Mouse (Mus musculus): ENCODE data around the gene Myt1l. TPM values are rescaled to one million over a fixed set of nuclear protein-coding genes. Genes with fewer than 3 reads are reported as not detected.

Gene Myt1l
- polyA plus RNA-seq, 1 experiment from 2014 or later, result 1.2 TPM

DNA sequence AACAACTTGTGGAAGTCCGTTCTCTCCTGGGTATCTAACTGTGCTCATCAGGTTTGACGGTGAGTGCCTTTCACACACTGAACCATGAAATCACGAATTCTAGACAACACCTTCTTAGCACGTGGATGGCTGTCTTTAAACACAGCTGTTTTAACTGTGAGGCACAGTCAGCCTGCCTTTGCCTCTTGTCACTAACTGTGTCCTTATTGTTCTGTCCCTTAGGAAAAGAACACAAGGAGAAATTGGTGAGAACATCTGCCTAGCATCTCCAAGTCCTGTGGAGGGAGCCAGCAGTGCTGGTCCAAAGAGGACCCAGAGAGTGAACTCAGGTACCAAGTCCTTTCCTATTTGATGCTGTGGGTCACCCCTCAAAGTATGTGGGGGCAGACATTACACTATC, 115.9 kb downstream of the Myt1l start:
- ATAC-seq, result no peak
- 85% methylated on average over 4 of the region's 4 CpGs for WGBS
- H3K27me3 ChIP-seq (replicated peaks; ENCODE audit: control insufficient read depth, insufficient read depth, low read length), result no peaks in the 10 kb centered on the region
- H3K27ac ChIP-seq (ENCODE audit: low read depth, low read length), result no peak overlapping the region
- H3K9me3 ChIP-seq (ENCODE audit: control insufficient read depth), result no peaks in the 10 kb centered on the region
- no peak overlapping the region for H3K4me3 ChIP-seq (ENCODE audit: low read depth, low read length)
- no peak for TF ChIP-seq CTCF (IDR thresholded peaks at IDR 0.05; ENCODE audit: low read depth)
- no peaks in the 10 kb centered on the region for H3K36me3 ChIP-seq (ENCODE audit: control insufficient read depth, insufficient read depth)
- no peak overlapping the region for H3K9ac ChIP-seq (ENCODE audit: low read depth, low read length)
- no peak overlapping the region for H3K4me2 ChIP-seq (replicated peaks; ENCODE audit: low read depth)
- H3K4me1 ChIP-seq (replicated peaks; ENCODE audit: control insufficient read depth, insufficient read depth, low read length), result no peaks in the 10 kb centered on the region

DNA sequence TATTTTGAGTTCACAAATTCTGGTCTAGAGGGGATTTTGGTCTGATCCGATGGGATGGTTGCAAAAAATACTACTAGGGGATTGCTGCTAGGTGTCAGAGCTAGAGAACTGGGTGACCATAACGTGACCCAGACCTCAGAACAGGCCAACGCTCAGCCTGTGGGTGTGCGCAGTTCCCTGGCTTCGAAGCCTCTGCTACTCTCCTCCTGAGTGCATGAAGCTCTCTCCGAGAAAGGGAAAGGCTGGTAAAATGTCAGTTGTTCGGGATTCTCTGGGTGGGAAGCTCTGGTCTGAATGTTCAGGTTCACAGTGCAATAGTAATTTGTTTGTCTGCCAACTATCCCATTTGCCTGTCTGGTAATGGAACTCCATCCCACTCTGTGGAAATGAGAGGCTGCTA, 116.5 kb downstream of the Myt1l start:
- H3K4me3 ChIP-seq (ENCODE audit: low read depth, low read length), result no peak overlapping the region
- H3K27me3 ChIP-seq (replicated peaks; ENCODE audit: control insufficient read depth, insufficient read depth, low read length), result no peaks in the 10 kb centered on the region
- H3K36me3 ChIP-seq (ENCODE audit: control insufficient read depth, insufficient read depth), result no peaks in the 10 kb centered on the region
- H3K4me1 ChIP-seq (replicated peaks; ENCODE audit: control insufficient read depth, insufficient read depth, low read length), result no peaks in the 10 kb centered on the region
- H3K9ac ChIP-seq (ENCODE audit: low read depth, low read length), result no peak overlapping the region
- 83% methylated on average over 7 of the region's 7 CpGs for WGBS
- no peak overlapping the region for H3K4me2 ChIP-seq (replicated peaks; ENCODE audit: low read depth)
- no peaks in the 10 kb centered on the region for H3K9me3 ChIP-seq (ENCODE audit: control insufficient read depth)
- no peak for ATAC-seq
- no peak overlapping the region for H3K27ac ChIP-seq (ENCODE audit: low read depth, low read length)
- no peak for TF ChIP-seq CTCF (IDR thresholded peaks at IDR 0.05; ENCODE audit: low read depth)

DNA sequence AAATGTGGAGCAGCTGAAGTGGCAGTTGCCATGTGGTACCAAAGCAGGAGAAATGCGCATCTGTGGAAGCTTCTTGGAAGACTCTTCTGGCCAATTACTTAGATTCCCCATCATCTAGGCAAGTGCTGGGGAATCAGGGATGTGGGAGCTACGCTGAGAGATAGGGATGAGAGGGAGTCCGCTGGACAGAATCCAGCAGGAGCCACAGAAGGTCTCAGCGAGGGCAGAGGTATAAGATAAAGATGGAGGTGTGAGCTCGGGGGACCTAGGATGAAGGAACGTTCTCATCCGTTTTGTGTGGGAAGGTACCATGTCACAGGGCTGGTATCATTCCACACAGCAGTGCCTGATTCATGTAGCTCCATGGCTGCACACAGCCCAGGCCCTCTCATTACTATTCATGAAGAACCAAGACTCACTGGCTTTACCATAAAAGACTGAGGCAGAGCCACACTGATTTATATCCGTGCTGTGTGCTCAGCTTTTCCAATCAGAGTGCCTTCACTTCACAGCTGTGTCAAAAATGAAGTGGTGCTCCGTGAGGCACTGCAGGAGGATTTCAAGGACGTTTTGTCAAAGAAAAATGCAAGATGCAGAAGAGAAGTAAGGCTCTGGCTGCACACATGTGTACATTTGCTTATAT, 121.4 kb downstream of the Myt1l start:
- TF ChIP-seq CTCF (IDR thresholded peaks at IDR 0.05; ENCODE audit: low read depth), result no peak

DNA sequence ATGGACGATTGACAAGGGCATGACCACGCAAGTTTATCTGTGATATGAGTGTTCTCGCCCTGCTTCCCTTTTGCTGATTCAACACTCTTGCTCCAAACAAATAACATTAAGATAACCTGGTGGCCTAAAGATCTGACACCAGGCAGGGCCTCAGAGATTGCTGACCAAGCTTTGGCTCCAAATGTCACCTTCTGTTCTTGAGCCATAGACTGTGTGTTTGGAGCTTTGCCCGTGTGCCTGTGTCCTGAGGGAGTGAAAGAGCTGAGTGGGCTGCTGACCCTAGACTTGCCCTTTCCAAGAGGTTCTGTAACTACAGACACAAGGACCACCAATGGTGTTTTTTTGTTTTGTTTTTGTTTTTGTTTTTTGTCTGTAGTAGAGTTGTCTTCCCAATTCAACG, 124.3 kb downstream of the Myt1l start:
- Histone ChIP-seq H3K36me3 (ENCODE audit: control insufficient read depth, insufficient read depth) (no peaks in the 10 kb centered on the region), H3K4me3 (ENCODE audit: low read depth, low read length) (no peak overlapping the region), H3K9me3 (ENCODE audit: control insufficient read depth) (no peaks in the 10 kb centered on the region), H3K4me1 (replicated peaks; ENCODE audit: control insufficient read depth, insufficient read depth, low read length) (no peaks in the 10 kb centered on the region), H3K27me3 (replicated peaks; ENCODE audit: control insufficient read depth, insufficient read depth, low read length) (no peaks in the 10 kb centered on the region), H3K9ac (ENCODE audit: low read depth, low read length) (no peak overlapping the region), H3K4me2 (replicated peaks; ENCODE audit: low read depth) (no peak overlapping the region), H3K27ac (ENCODE audit: low read depth, low read length) (no peak overlapping the region)
- no peak for ATAC-seq
- TF ChIP-seq CTCF (IDR thresholded peaks at IDR 0.05; ENCODE audit: low read depth), result no peak
- WGBS, result 58% methylated on average over 5 of the region's 5 CpGs

More for the DNA sequence above, 121.4 kb downstream of the Myt1l start:
- H3K9ac ChIP-seq (ENCODE audit: low read depth, low read length), result no peak overlapping the region
- no peaks in the 10 kb centered on the region for H3K27me3 ChIP-seq (replicated peaks; ENCODE audit: control insufficient read depth, insufficient read depth, low read length)
- no peak overlapping the region for H3K4me3 ChIP-seq (ENCODE audit: low read depth, low read length)
- H3K4me1 ChIP-seq (replicated peaks; ENCODE audit: control insufficient read depth, insufficient read depth, low read length), result no peaks in the 10 kb centered on the region
- 77% methylated on average over 10 of the region's 10 CpGs for WGBS
- H3K27ac ChIP-seq (ENCODE audit: low read depth, low read length), result no peak overlapping the region
- no peak for ATAC-seq
- H3K36me3 ChIP-seq (ENCODE audit: control insufficient read depth, insufficient read depth), result no peaks in the 10 kb centered on the region
- no peaks in the 10 kb centered on the region for H3K9me3 ChIP-seq (ENCODE audit: control insufficient read depth)
- H3K4me2 ChIP-seq (replicated peaks; ENCODE audit: low read depth), result no peak overlapping the region

DNA sequence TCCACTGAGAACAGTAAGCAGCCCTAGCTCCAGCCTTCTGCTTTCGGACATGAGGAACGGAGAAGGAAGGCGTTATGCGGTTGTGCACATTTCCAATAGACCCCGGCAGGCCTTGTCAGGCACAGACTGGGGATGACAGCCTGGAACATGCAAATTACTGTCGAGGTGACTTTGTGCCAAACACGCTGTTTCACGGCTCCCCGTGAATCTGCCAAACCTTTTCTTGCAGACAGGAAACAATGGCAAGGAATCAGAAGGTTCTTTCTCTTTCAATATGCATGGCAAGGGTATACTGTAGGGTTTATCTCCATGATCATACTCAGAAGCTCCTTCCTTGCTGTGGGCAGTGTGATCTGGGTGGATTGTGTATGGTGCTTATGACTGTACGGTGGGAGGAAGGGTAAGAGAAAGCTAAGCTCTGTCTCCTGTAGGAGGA, 127.0 kb downstream of the Myt1l start:
- no peak for TF ChIP-seq CTCF (IDR thresholded peaks at IDR 0.05; ENCODE audit: low read depth)
- 93% methylated on average over 10 of the region's 10 CpGs for WGBS

DNA sequence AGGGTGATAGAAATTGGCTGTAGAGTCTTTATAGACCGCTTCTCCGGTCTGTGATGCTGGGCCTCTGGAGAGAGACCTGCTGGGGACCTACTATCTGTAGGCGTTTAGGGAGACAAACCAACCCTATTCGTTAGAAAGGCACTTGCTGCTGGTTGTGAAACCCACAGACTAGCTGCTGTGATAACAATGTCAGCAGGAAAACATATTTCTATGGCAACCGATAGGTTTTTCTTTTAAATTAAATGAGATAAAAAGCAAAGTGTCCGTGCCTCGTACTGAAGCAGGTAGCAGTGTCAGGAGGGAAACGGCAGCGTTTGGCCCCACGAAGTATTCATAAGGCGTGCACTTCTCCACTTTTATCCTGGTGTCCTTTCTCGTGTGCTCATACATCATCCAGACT, 127.5 kb downstream of the Myt1l start:
- ATAC-seq, result no peak

More for the DNA sequence above, 127.0 kb downstream of the Myt1l start:
- Histone ChIP-seq H3K27me3 (replicated peaks; ENCODE audit: control insufficient read depth, insufficient read depth, low read length) (no peaks in the 10 kb centered on the region), H3K36me3 (ENCODE audit: control insufficient read depth, insufficient read depth) (no peaks in the 10 kb centered on the region), H3K9ac (ENCODE audit: low read depth, low read length) (no peak overlapping the region), H3K27ac (ENCODE audit: low read depth, low read length) (no peak overlapping the region), H3K4me2 (replicated peaks; ENCODE audit: low read depth) (no peak overlapping the region), H3K4me3 (ENCODE audit: low read depth, low read length) (no peak overlapping the region), H3K9me3 (ENCODE audit: control insufficient read depth) (no peaks in the 10 kb centered on the region), H3K4me1 (replicated peaks; ENCODE audit: control insufficient read depth, insufficient read depth, low read length) (no peaks in the 10 kb centered on the region)
- no peak for ATAC-seq

More for the DNA sequence above, 127.5 kb downstream of the Myt1l start:
- H3K36me3 ChIP-seq (ENCODE audit: control insufficient read depth, insufficient read depth), result no peaks in the 10 kb centered on the region
- no peaks in the 10 kb centered on the region for H3K27me3 ChIP-seq (replicated peaks; ENCODE audit: control insufficient read depth, insufficient read depth, low read length)
- 62% methylated on average over 12 of the region's 12 CpGs for WGBS
- no peaks in the 10 kb centered on the region for H3K9me3 ChIP-seq (ENCODE audit: control insufficient read depth)
- no peak overlapping the region for H3K4me3 ChIP-seq (ENCODE audit: low read depth, low read length)
- H3K9ac ChIP-seq (ENCODE audit: low read depth, low read length), result no peak overlapping the region
- TF ChIP-seq CTCF (IDR thresholded peaks at IDR 0.05; ENCODE audit: low read depth), result no peak
- H3K27ac ChIP-seq (ENCODE audit: low read depth, low read length), result no peak overlapping the region
- H3K4me2 ChIP-seq (replicated peaks; ENCODE audit: low read depth), result no peak overlapping the region
- no peaks in the 10 kb centered on the region for H3K4me1 ChIP-seq (replicated peaks; ENCODE audit: control insufficient read depth, insufficient read depth, low read length)

Data from intestine, postnatal 0 days (tissue).